Mouse (Mus musculus) sigmoid colon, adult 10 weeks (tissue): ENCODE measurements around the gene Olfr1532-ps1. TPM values are rescaled to one million over a fixed set of nuclear protein-coding genes. Genes with fewer than 3 reads are reported as not detected.

Experiments used
- polyA plus RNA-seq: library from polyadenylated mRNA; stranded (reverse); fragments of 350-450 nt; fragmentation: Illumina TruSeq; extraction: RNeasy Lipid Tissue Mini Kit (QIAGEN cat#74804); gene quantifications from one replicate; pipeline ENCODE4 v1.2.3, GENCODE M21; 2014; ENCODE audit warnings: low read depth, low replicate concordance

The Olfr1532-ps1 gene
- polyA plus RNA-seq = not detected

GRCm38 (mm10) chr7:106907676-106908075, at the start of gene Olfr1532-ps1:
Gene Olfr1532-ps1, plus strand, starts transcription at chr7:106908001.

GRCm38 (mm10) chr7:106862885-106863284, 44.9 kb upstream of the Olfr1532-ps1 start, which contains the start of gene Olfr704:
Gene Olfr704, plus strand, starts transcription at chr7:106863185.

GRCm38 (mm10) chr7:106876791-106877190, 31.0 kb upstream of the Olfr1532-ps1 start, which contains the start of gene Olfr705:
Gene Olfr705, minus strand, starts transcription at chr7:106876891.

GRCm38 (mm10) chr7:106888062-106888461, 19.7 kb upstream of the Olfr1532-ps1 start, which contains the start of gene Olfr706:
Gene Olfr706, minus strand, starts transcription at chr7:106888162.

GRCm38 (mm10) chr7:106901141-106901540, 6.7 kb upstream of the Olfr1532-ps1 start, which contains the start of gene Olfr707:
Gene Olfr707, minus strand, starts transcription at chr7:106901241.

GRCm38 (mm10) chr7:106932119-106932518, 24.3 kb downstream of the Olfr1532-ps1 start, which contains the start of gene Olfr709-ps1:
Gene Olfr709-ps1, minus strand, starts transcription at chr7:106932219.

GRCm38 (mm10) chr7:106948212-106948611, 40.4 kb downstream of the Olfr1532-ps1 start, which contains the start of gene Olfr710:
Gene Olfr710, minus strand, starts transcription at chr7:106948312.

GRCm38 (mm10) chr7:106963837-106964236, 56.0 kb downstream of the Olfr1532-ps1 start, which contains the start of gene Olfr6:
Gene Olfr6, minus strand, starts transcription at chr7:106963937.

Other genes starting within 250 kb of the Olfr1532-ps1 start
- not detected for gene Olfr693, start 227.4 kb upstream of the Olfr1532-ps1 start, polyA plus RNA-seq
- gene Olfr694, start 216.2 kb upstream of the Olfr1532-ps1 start, polyA plus RNA-seq = not detected
- not detected for gene Olfr695, start 191.6 kb upstream of the Olfr1532-ps1 start, polyA plus RNA-seq
- gene Olfr697, start 165.6 kb upstream of the Olfr1532-ps1 start, polyA plus RNA-seq = not detected
- not detected for gene Olfr698, start 152.6 kb upstream of the Olfr1532-ps1 start, polyA plus RNA-seq
- not detected for gene Olfr699, start 114.8 kb upstream of the Olfr1532-ps1 start, polyA plus RNA-seq
- not detected for gene Olfr700, start 99.2 kb upstream of the Olfr1532-ps1 start, polyA plus RNA-seq
- not detected for gene Olfr701, start 93.9 kb upstream of the Olfr1532-ps1 start, polyA plus RNA-seq
- not detected for gene Olfr702, start 74.1 kb upstream of the Olfr1532-ps1 start, polyA plus RNA-seq
- gene Olfr703, start 64.6 kb upstream of the Olfr1532-ps1 start, polyA plus RNA-seq = not detected
- gene Olfr704, start 44.8 kb upstream of the Olfr1532-ps1 start, polyA plus RNA-seq = not detected
- gene Olfr705, start 31.1 kb upstream of the Olfr1532-ps1 start, polyA plus RNA-seq = not detected
- not detected for gene Olfr706, start 19.8 kb upstream of the Olfr1532-ps1 start, polyA plus RNA-seq
- gene Olfr707, start 6.8 kb upstream of the Olfr1532-ps1 start, polyA plus RNA-seq = not detected
- gene Olfr709-ps1, start 24.2 kb downstream of the Olfr1532-ps1 start, polyA plus RNA-seq = not detected
- gene Olfr710, start 40.3 kb downstream of the Olfr1532-ps1 start, polyA plus RNA-seq = not detected
- not detected for gene Olfr6, start 55.9 kb downstream of the Olfr1532-ps1 start, polyA plus RNA-seq
- not detected for gene Olfr711, start 67.5 kb downstream of the Olfr1532-ps1 start, polyA plus RNA-seq
- gene Olfr2, start 98.1 kb downstream of the Olfr1532-ps1 start, polyA plus RNA-seq = not detected
- gene Olfr713, start 123.2 kb downstream of the Olfr1532-ps1 start, polyA plus RNA-seq = not detected
- gene Olfr714, start 163.0 kb downstream of the Olfr1532-ps1 start, polyA plus RNA-seq = not detected
- gene Olfr17, start 185.2 kb downstream of the Olfr1532-ps1 start, polyA plus RNA-seq = not detected
- not detected for gene Olfr715b, start 202.4 kb downstream of the Olfr1532-ps1 start, polyA plus RNA-seq
- gene Olfr715, start 223.1 kb downstream of the Olfr1532-ps1 start, polyA plus RNA-seq = not detected
- not detected for gene Olfr716, start 230.3 kb downstream of the Olfr1532-ps1 start, polyA plus RNA-seq